Mouse (Mus musculus): ENCODE measurements around the gene Serpina6. TPM values are rescaled to one million over a fixed set of nuclear protein-coding genes. Genes with fewer than 3 reads are reported as not detected.
"Not testable (repeated sequence)": the region's sequence is repeated elsewhere in the genome, so short reads cannot be mapped to it uniquely, and the experiment has no call there.

Serpina6 gene
- total and polyA plus RNA-seq, 2 experiments from 2014 or later = not detected

- Histone ChIP-seq H3K27ac (ENCODE audit: low read depth, low read length) (no peak overlapping the region), H3K9me3 (ENCODE audit: low read length) (no peaks in the 10 kb centered on the region), H3K4me1 (ENCODE audit: insufficient read depth) (no peaks in the 10 kb centered on the region), H3K27me3 (ENCODE audit: insufficient read depth, low read length) (no peaks in the 10 kb centered on the region), H3K4me2 (ENCODE audit: low read depth) (no peak overlapping the region), H3K4me3 (ENCODE audit: low read depth, low read length) (no peak overlapping the region), H3K36me3 (ENCODE audit: insufficient read depth) (no peaks in the 10 kb centered on the region), H3K9ac (no peak overlapping the region)
- 75% methylated on average over 3 of the region's 3 CpGs for WGBS
- no peak for DNase-seq
- no peak for ATAC-seq
- TF ChIP-seq CTCF (IDR thresholded peaks at IDR 0.05; ENCODE audit: low read depth) = no peak
These were observed 14.5 kb upstream of the Serpina6 start for GRCm38 (mm10) chr12:103671483-103671882.

- no peak for DNase-seq
- H3K9ac ChIP-seq = no peak overlapping the region
- WGBS = 64% methylated on average over 2 of the region's 2 CpGs
These were observed 14.0 kb upstream of the Serpina6 start for GRCm38 (mm10) chr12:103670964-103671363.

GRCm38 (mm10) chr12:103670344-103670743 is 13.3 kb upstream of the Serpina6 start:
- H3K27me3 ChIP-seq (ENCODE audit: insufficient read depth, low read length) = no peaks in the 10 kb centered on the region
- H3K4me2 ChIP-seq (ENCODE audit: low read depth) = no peak overlapping the region
- no peaks in the 10 kb centered on the region for H3K4me1 ChIP-seq (ENCODE audit: insufficient read depth)
- ATAC-seq = peak; percentile 92
- no peaks in the 10 kb centered on the region for H3K36me3 ChIP-seq (ENCODE audit: insufficient read depth)
- 58% methylated on average over 5 of the region's 5 CpGs for WGBS
- H3K27ac ChIP-seq (ENCODE audit: low read depth, low read length) = peak overlapping the region; percentile 15; the same call in 1 of the 2 replicates
- DNase-seq = peak; percentile 84
- no peaks in the 10 kb centered on the region for H3K9me3 ChIP-seq (ENCODE audit: low read length)
- TF ChIP-seq CTCF (IDR thresholded peaks at IDR 0.05; ENCODE audit: low read depth) = no peak
- no peak overlapping the region for H3K4me3 ChIP-seq (ENCODE audit: low read depth, low read length)
- H3K9ac ChIP-seq = no peak overlapping the region

More at GRCm38 (mm10) chr12:103670964-103671363, 14.0 kb upstream of the Serpina6 start:
- no peaks in the 10 kb centered on the region for H3K9me3 ChIP-seq (ENCODE audit: low read length)
- ATAC-seq = no peak
- no peak overlapping the region for H3K27ac ChIP-seq (ENCODE audit: low read depth, low read length)
- H3K4me3 ChIP-seq (ENCODE audit: low read depth, low read length) = no peak overlapping the region
- no peaks in the 10 kb centered on the region for H3K27me3 ChIP-seq (ENCODE audit: insufficient read depth, low read length)
- TF ChIP-seq CTCF (IDR thresholded peaks at IDR 0.05; ENCODE audit: low read depth) = no peak
- H3K36me3 ChIP-seq (ENCODE audit: insufficient read depth) = no peaks in the 10 kb centered on the region
- H3K4me1 ChIP-seq (ENCODE audit: insufficient read depth) = no peaks in the 10 kb centered on the region
- H3K4me2 ChIP-seq (ENCODE audit: low read depth) = no peak overlapping the region

- Histone ChIP-seq H3K9me3 (ENCODE audit: low read length) (no peaks in the 10 kb centered on the region), H3K27ac (ENCODE audit: low read depth, low read length) (no peak overlapping the region), H3K4me2 (ENCODE audit: low read depth) (no peak overlapping the region), H3K27me3 (ENCODE audit: insufficient read depth, low read length) (no peaks in the 10 kb centered on the region), H3K36me3 (ENCODE audit: insufficient read depth) (no peaks in the 10 kb centered on the region), H3K9ac (no peak overlapping the region), H3K4me3 (ENCODE audit: low read depth, low read length) (no peak overlapping the region), H3K4me1 (ENCODE audit: insufficient read depth) (no peaks in the 10 kb centered on the region)
- whole genome bisulfite sequencing = 97% methylated on average over 3 of the region's 3 CpGs
- ATAC-seq (no peak), DNase-seq (no peak)
- no peak for TF ChIP-seq CTCF (IDR thresholded peaks at IDR 0.05; ENCODE audit: low read depth)
These were observed 8.3 kb upstream of the Serpina6 start for GRCm38 (mm10) chr12:103665286-103665685.

GRCm38 (mm10) chr12:103662053-103662452 is 5.0 kb upstream of the Serpina6 start:
- H3K4me1 ChIP-seq (ENCODE audit: insufficient read depth); H3K9me3 ChIP-seq (ENCODE audit: low read length); H3K4me2 ChIP-seq (ENCODE audit: low read depth); H3K27me3 ChIP-seq (ENCODE audit: insufficient read depth, low read length); DNase-seq; H3K36me3 ChIP-seq (ENCODE audit: insufficient read depth); H3K4me3 ChIP-seq (ENCODE audit: low read depth, low read length); ATAC-seq; H3K27ac ChIP-seq (ENCODE audit: low read depth, low read length); H3K9ac ChIP-seq: not testable (repeated sequence)

- no peak for TF ChIP-seq CTCF (IDR thresholded peaks at IDR 0.05; ENCODE audit: low read depth)
- no peak for ATAC-seq
These were observed 3.1 kb upstream of the Serpina6 start for GRCm38 (mm10) chr12:103660076-103660475.

GRCm38 (mm10) chr12:103659171-103659570 is 2.2 kb upstream of the Serpina6 start:
- 79% methylated on average over 2 of the region's 2 CpGs for WGBS
- H3K4me1 ChIP-seq (ENCODE audit: insufficient read depth) = no peaks in the 10 kb centered on the region
- DNase-seq = no peak
- H3K4me3 ChIP-seq (ENCODE audit: low read depth, low read length) = no peak overlapping the region
- no peak for TF ChIP-seq CTCF (IDR thresholded peaks at IDR 0.05; ENCODE audit: low read depth)
- no peak overlapping the region for H3K9ac ChIP-seq
- H3K4me2 ChIP-seq (ENCODE audit: low read depth) = no peak overlapping the region
- ATAC-seq = no peak
- H3K27ac ChIP-seq (ENCODE audit: low read depth, low read length) = no peak overlapping the region
- no peaks in the 10 kb centered on the region for H3K27me3 ChIP-seq (ENCODE audit: insufficient read depth, low read length)
- no peaks in the 10 kb centered on the region for H3K9me3 ChIP-seq (ENCODE audit: low read length)
- no peaks in the 10 kb centered on the region for H3K36me3 ChIP-seq (ENCODE audit: insufficient read depth)

More at GRCm38 (mm10) chr12:103660076-103660475, 3.1 kb upstream of the Serpina6 start:
- DNase-seq = no peak
- no peaks in the 10 kb centered on the region for H3K9me3 ChIP-seq (ENCODE audit: low read length)
- H3K27me3 ChIP-seq (ENCODE audit: insufficient read depth, low read length) = no peaks in the 10 kb centered on the region
- no peak overlapping the region for H3K27ac ChIP-seq (ENCODE audit: low read depth, low read length)
- no peaks in the 10 kb centered on the region for H3K36me3 ChIP-seq (ENCODE audit: insufficient read depth)
- H3K4me2 ChIP-seq (ENCODE audit: low read depth) = no peak overlapping the region
- H3K9ac ChIP-seq = no peak overlapping the region
- H3K4me3 ChIP-seq (ENCODE audit: low read depth, low read length) = no peak overlapping the region
- 89% methylated on average over 5 of the region's 5 CpGs for WGBS
- H3K4me1 ChIP-seq (ENCODE audit: insufficient read depth) = no peaks in the 10 kb centered on the region

GRCm38 (mm10) chr12:103657991-103658390 is 979 bp upstream of the Serpina6 start:
- H3K4me2 ChIP-seq (ENCODE audit: low read depth) = no peak overlapping the region
- H3K4me3 ChIP-seq (ENCODE audit: low read depth, low read length) = no peak overlapping the region
- no peaks in the 10 kb centered on the region for H3K9me3 ChIP-seq (ENCODE audit: low read length)
- WGBS = 82% methylated on average over 10 of the region's 10 CpGs
- no peak overlapping the region for H3K27ac ChIP-seq (ENCODE audit: low read depth, low read length)
- no peak for TF ChIP-seq CTCF (IDR thresholded peaks at IDR 0.05; ENCODE audit: low read depth)
- no peaks in the 10 kb centered on the region for H3K4me1 ChIP-seq (ENCODE audit: insufficient read depth)
- H3K27me3 ChIP-seq (ENCODE audit: insufficient read depth, low read length) = no peaks in the 10 kb centered on the region
- H3K36me3 ChIP-seq (ENCODE audit: insufficient read depth) = no peaks in the 10 kb centered on the region
- no peak for DNase-seq
- H3K9ac ChIP-seq = no peak overlapping the region
- no peak for ATAC-seq

Measured in forebrain, postnatal 0 days (tissue).